Mouse (Mus musculus): ENCODE data around the gene Arhgap9. TPM values are rescaled to one million over a fixed set of nuclear protein-coding genes. Genes with fewer than 3 reads are reported as not detected.

Gene Arhgap9
- 11.3 and 12.3 TPM in 2 replicates for polyA plus RNA-seq (2012; rRNA removed)

DNA sequence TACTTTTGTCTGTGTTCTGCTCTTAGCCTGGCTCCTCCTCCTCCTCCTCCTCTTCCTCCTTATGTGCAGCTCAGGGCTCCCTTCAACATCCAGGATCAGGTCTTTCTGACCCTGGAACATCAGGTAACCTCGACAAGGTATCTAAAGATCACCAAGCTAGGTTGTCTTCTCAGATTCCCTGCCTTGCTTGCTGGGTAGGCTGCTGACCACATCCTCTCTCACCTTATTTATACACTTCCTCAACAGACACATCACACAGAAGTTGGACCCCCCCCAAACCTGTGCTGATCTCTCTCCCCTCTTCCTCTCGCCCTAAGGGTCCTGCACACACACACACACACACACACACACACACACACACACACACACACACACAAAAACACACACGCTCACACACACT is at the start of gene Arhgap9:
TSS of gene Arhgap9 (plus strand) at position 344 of the 400 bp plus-strand sequence.

DNA sequence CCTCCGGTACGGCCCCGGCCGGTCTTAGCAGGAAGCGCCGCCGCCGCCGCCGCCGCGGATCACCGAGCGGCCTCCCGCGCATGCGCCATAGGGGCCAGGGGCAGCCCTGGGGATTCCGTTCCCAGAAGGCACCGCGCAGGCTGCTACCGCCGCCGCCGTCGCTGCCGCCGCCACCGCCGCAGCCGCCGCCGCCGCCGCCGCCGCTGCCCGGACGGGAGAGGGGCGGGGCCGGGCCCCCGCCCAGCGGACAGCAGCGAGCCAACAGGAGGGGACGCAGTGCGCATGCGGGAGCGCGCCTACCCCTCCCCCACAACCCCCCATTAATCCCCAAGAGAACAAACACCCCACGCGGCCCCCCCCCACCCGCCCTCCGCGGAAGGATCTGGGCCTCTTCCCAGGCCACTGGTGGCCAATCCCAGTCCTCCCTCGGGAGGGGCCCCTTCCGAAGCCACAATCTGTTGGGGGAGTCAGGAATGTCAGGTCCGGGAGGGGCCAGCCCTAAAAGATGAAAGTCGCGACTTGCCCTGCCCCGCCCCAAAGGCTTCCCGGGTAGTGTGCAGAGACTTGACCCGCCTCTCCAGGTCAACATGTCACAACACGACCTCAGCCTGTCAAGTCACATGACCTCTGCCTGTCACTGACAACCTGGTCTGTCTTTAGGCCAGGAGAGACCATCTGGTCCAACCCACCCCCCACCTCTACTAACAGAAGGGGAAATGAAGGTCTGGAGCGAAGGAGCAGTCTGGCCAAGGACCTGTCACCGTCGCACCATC is 32.8 kb upstream of the Arhgap9 start, which contains the start of gene Mbd6:
TSS of gene Mbd6 (minus strand) at position 219 of the 773 bp plus-strand sequence.

DNA sequence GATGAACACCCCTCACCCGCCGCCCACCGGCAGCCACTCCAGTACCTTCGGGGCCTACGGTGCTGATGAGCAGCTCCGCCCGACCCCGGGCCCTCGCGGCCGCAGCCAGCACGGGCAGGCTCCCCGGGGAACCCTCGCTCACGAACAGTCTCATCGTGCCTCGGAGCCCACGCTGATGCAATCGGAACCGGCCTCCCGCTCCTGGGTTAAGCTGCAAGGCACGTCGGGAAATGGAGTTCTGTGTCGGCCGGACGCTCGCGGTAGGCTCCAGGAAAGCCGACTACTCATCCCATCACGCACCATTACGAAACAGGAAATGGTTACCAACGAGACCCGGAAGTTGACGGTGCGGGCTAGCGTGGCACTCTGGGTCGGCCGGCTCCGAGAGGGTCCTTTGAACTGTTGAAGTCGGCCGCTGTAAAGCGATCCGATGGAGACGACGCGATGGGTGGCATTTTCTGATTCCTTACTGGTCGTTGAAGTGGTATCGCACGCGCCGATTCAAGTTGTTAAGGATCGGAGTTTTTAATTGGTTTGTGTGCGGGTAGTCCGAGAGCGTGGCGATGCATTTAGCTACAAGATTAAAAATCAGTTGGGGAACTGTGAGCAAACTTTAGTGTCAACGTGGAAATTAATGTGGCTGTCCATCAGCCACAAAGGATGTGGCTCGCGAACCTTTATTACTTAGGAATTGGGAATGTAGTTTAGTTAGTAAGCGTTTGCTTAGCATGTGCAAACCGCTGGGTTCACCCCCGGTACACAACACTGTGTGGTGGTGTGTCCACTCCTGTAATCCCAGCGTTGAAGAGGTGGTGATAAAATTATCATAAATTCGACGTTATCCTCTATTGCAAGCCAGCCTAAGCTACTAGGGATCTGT is 10.0 kb upstream of the Arhgap9 start, which contains the start of gene Mars:
TSS of gene Mars (minus strand) at position 311 of the 880 bp plus-strand sequence.

DNA sequence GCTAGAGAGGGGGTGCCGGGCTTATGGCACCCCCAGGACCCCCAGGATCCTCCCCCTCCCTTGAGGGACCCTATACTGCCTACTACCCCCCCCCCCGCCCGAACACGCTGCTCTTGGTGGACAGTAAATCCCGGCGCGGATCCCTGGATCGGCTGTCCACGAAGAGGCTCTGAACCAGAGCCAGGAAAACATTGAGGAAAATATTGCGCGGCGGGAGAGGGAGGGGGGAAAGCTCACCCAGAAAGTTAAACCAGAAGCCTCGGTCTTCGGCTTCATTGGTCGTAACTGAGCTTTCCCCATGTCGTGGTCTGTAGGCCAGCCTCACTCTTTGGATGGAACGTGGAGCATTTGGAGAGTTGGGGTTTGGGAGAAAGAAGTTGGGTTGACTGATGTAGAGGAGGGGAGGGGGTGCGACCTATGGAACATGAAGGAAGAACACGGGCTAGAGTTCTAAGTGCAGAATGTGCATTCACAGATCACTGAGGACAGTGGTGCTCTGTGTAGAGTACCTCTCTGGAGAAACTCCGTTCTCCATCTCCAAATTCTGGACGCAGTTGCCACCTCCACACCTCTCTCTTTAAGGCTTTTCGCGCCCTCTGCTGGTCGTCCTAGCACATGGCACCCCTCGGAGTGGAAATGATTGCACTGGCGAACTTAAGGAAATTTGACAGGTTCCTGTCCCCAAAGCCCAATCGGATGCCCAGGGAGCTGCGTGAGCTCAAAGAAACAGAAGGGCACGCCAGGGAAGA is 20.3 kb downstream of the Arhgap9 start, which contains the start of gene Gli1:
TSS of gene Gli1 (minus strand) at position 84 of the 749 bp plus-strand sequence.

DNA sequence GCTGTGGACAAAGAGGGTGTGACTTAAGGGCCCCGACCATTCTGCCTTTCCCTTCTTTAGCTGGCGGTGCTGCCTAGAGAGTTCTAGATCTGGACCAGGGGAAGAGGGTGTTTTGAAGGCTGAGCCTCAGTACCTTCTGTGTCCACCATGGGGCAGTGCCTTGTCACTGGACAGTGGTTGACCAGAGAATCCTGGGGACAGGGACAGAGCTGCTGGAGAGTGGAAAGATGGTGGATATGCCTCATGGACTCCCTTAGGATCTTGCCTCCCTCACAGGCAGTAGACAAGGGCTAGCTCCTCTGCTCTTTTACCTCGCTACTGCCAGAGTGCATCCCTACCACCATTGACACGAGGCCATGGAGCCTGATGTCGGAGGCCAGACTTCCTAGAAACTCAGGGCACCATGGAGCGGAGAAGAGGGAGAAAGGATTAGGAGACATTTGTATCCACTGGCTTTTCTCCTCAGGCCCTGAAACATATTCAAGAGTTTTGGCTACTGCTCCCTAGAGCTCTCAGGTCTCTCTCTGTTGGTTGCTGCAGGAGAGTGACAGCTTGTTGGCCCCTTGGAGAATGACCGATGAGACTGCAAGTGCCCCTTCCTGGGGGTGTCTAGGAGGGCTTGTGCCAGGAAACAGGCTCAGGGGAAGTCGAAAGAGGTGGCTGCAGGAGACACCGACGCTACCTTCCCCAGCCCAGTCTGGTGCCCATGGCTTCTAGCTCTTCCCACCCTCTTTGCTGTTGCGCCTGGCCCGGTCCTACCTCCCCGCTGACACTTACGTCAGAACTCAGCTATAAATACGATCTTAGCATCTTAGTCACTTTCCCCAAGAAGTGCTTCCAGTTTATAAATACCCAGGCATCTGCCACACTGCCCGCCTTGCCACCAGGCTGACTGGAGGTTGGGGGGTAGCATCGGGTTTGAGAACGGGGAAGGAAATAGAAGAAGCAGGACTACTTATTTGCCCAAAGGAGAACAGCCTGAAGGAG is 32.4 kb downstream of the Arhgap9 start, which contains the start of gene Inhbe:
TSS of gene Inhbe (minus strand) at position 503 of the 987 bp plus-strand sequence.

DNA sequence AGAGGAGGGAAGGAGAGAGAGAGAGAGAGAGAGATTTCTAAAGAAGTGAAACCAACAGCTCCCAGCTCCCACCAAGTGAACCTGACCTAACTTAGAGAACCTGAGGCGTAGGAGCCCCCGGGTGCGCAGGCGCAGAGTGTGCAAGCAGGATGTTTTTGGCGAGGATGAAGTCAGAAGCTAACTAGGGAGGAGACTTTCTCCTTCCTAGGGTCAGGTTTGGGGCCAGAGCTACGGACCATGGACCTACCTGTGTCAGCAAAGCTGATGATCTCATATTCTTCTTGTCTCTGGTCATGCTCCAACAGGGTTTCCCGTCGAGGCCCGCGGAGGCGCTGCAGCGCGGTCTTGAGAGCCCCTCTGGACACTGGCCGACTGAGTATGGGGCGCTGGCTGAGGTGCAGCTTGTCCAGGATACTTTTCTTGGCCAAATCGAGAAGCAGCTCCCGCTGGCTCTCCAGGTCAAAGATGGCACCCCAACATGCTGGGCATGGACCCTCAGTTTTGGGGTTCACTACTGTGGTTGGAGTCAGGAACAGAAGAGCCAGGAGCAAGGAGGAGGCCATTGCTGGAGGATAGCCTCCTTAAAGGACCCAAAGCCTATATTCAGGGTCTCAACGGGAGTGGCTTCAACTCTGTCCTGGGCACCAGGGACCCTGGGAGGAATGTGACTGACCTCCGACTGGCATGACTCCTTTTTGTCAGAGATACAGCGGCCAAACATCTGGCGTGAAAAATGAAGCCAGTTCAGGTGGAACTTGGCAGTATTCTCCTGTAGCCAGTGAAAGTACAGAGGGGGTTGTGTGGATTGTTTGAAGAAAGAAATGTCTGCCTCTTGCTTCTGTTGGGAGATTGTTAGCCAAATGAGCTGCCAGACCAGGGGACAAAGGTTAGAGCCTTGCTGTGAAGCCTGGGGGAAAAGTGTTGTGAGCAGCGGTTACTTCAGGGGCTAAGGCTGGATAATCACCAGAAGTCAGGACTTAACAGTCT is 48.4 kb downstream of the Arhgap9 start, which contains the start of gene Inhbc:
TSS of gene Inhbc (minus strand) at position 598 of the 987 bp plus-strand sequence.

Other genes starting within 250 kb of the Arhgap9 start
- gene Agap2, start 246.7 kb upstream of the Arhgap9 start, polyA plus RNA-seq (2012; rRNA removed), result 2.3 and 3.2 TPM in 2 replicates
- 48.7 and 52.7 TPM in 2 replicates for gene Os9, start 200.8 kb upstream of the Arhgap9 start, polyA plus RNA-seq (2012; rRNA removed)
- gene B4galnt1, start 156.7 kb upstream of the Arhgap9 start, polyA plus RNA-seq (2012; rRNA removed), result 21.1 and 27.0 TPM in 2 replicates
- gene Slc26a10, start 141.3 kb upstream of the Arhgap9 start, polyA plus RNA-seq (2012; rRNA removed), result 3.8 and 4.2 TPM in 2 replicates
- gene Arhgef25, start 131.9 kb upstream of the Arhgap9 start, polyA plus RNA-seq (2012; rRNA removed), result 5.2 and 6.2 TPM in 2 replicates
- 25.7 and 36.5 TPM in 2 replicates for gene Dtx3, start 126.2 kb upstream of the Arhgap9 start, polyA plus RNA-seq (2012; rRNA removed)
- 15.5 and 18.1 TPM in 2 replicates for gene Pip4k2c, start 110.4 kb upstream of the Arhgap9 start, polyA plus RNA-seq (2012; rRNA removed)
- 0.13 TPM in 2 replicates for gene Kif5a, start 58.6 kb upstream of the Arhgap9 start, polyA plus RNA-seq (2012; rRNA removed)
- 57.1 and 59.5 TPM in 2 replicates for gene Dctn2, start 55.6 kb upstream of the Arhgap9 start, polyA plus RNA-seq (2012; rRNA removed)
- gene Mbd6, start 32.9 kb upstream of the Arhgap9 start, polyA plus RNA-seq (2012; rRNA removed), result 6.1 and 8.2 TPM in 2 replicates
- gene Mars, start 10.2 kb upstream of the Arhgap9 start, polyA plus RNA-seq (2012; rRNA removed), result 45.8 and 49.7 TPM in 2 replicates
- gene Gli1, start 20.0 kb downstream of the Arhgap9 start, polyA plus RNA-seq (2012; rRNA removed), result 0.48 and 0.55 TPM in 2 replicates
- 15.8 and 17.1 TPM in 2 replicates for gene Inhbe, start 32.4 kb downstream of the Arhgap9 start, polyA plus RNA-seq (2012; rRNA removed)
- 5.6 and 6.3 TPM in 2 replicates for gene Inhbc, start 48.5 kb downstream of the Arhgap9 start, polyA plus RNA-seq (2012; rRNA removed)
- 10.7 and 13.9 TPM in 2 replicates for gene R3hdm2, start 58.4 kb downstream of the Arhgap9 start, polyA plus RNA-seq (2012; rRNA removed)
- 0.37 and 0.73 TPM in 2 replicates for gene Stac3, start 179.7 kb downstream of the Arhgap9 start, polyA plus RNA-seq (2012; rRNA removed)
- gene Ndufa4l2, start 193.0 kb downstream of the Arhgap9 start, polyA plus RNA-seq (2012; rRNA removed), result 58.2 and 83.8 TPM in 2 replicates
- 109 and 125 TPM in 2 replicates for gene Shmt2, start 200.5 kb downstream of the Arhgap9 start, polyA plus RNA-seq (2012; rRNA removed)
- 0.03 and 0.07 TPM in 2 replicates for gene Nxph4, start 212.6 kb downstream of the Arhgap9 start, polyA plus RNA-seq (2012; rRNA removed)